In genomic region chr12:70395061-70395460, GRCm38 (mm10) we compare ENCODE assay signal across 28 mouse cellular contexts. TPM values are rescaled to one million over a fixed set of nuclear protein-coding genes. Genes with fewer than 3 reads are reported as not detected.
DNase-seq lines count a peak whose midpoint lies in the region; ATAC-seq lines count a peak whose summit lies in the region.
"Had no signal": no experiment of that assay in that cellular context is flagged by ENCODE, and none has a peak within 500 bp of the region (broad histone marks: within the 10 kb centered on the region; RNA-seq: fewer than 3 reads in every experiment).

No protein-coding gene starts in this region.

- 86% methylated on average over 3 of the region's 3 CpGs for WGBS in neural tube, embryonic 15.5 days
- 70% methylated on average over 3 of the region's 3 CpGs for WGBS in liver, embryonic 11.5 days

- H3K9ac ChIP-seq in neural tube, embryonic 15.5 days (replicated peaks), result no peak overlapping the region
- no peak overlapping the region for H3K9ac ChIP-seq in liver, embryonic 11.5 days (ENCODE audit: low read depth, low read length)
- H3K9ac ChIP-seq: forebrain, embryonic 13.5 days; heart, embryonic 12.5 days; heart, embryonic 15.5 days; hindbrain, embryonic 13.5 days; intestine, embryonic 15.5 days had no signal

- intact Hi-C loops in heart, postnatal 25 days (cut with DNase I), result no loop called here

- peak; percentile 9 to 21 for DNase-seq in heart, adult 18-20 months
- no peak for DNase-seq in heart, postnatal 25 days (ENCODE audit: low spot score)
- peak; percentile 8 for DNase-seq in neural tube, embryonic 10.5 days (ENCODE audit: extremely low spot score, low spot score)
- DNase-seq in adrenal gland, adult 8-10 months, result peak; percentile 69
- peak; percentile 42 for DNase-seq in adrenal gland, postnatal 10 days
- DNase-seq in spleen, adult 18-20 months, result no peak
- no peak for DNase-seq in liver, embryonic 11.5 days (ENCODE audit: low spot score)
- DNase-seq: cerebellum, adult 18-20 months; cerebellum, adult 9-10 months; cerebellum, postnatal 14 days; gastrocnemius, adult 2 months; gastrocnemius, postnatal 25 days; heart, adult 2 months; heart, postnatal 36 days; kidney, adult 11 months had no signal

- no peaks in the 10 kb centered on the region for H3K9me3 ChIP-seq in neural tube, embryonic 15.5 days (replicated peaks)
- no peaks in the 10 kb centered on the region for H3K9me3 ChIP-seq in liver, embryonic 11.5 days (ENCODE audit: control insufficient read depth, low read length)
- H3K9me3 ChIP-seq: forebrain, embryonic 10.5 days; forebrain, embryonic 13.5 days; heart, embryonic 12.5 days; heart, embryonic 15.5 days; hindbrain, embryonic 10.5 days; hindbrain, embryonic 13.5 days; intestine, embryonic 15.5 days had no signal

- H3K27me3 ChIP-seq in neural tube, embryonic 15.5 days (replicated peaks), result no peaks in the 10 kb centered on the region
- no peaks in the 10 kb centered on the region for H3K27me3 ChIP-seq in liver, embryonic 11.5 days (replicated peaks; ENCODE audit: control insufficient read depth, insufficient read depth, low read length)
- H3K27me3 ChIP-seq: forebrain, embryonic 13.5 days; heart, embryonic 12.5 days; heart, embryonic 15.5 days; hindbrain, embryonic 13.5 days; intestine, embryonic 15.5 days had no signal

- no peaks in the 10 kb centered on the region for H3K36me3 ChIP-seq in neural tube, embryonic 15.5 days
- H3K36me3 ChIP-seq in liver, embryonic 11.5 days (ENCODE audit: control insufficient read depth, insufficient read depth, low read length), result no peaks in the 10 kb centered on the region
- H3K36me3 ChIP-seq: forebrain, embryonic 10.5 days; heart, embryonic 12.5 days; heart, embryonic 15.5 days; hindbrain, embryonic 10.5 days; hindbrain, embryonic 13.5 days; intestine, embryonic 15.5 days had no signal

- no peak overlapping the region for H3K4me3 ChIP-seq in neural tube, embryonic 15.5 days (replicated peaks)
- H3K4me3 ChIP-seq in liver, embryonic 11.5 days (ENCODE audit: low read depth, low read length), result no peak overlapping the region
- H3K4me3 ChIP-seq: forebrain, embryonic 10.5 days; forebrain, embryonic 13.5 days; gastrocnemius, adult 2 months; heart, adult 2 months; heart, embryonic 12.5 days; heart, embryonic 15.5 days; hindbrain, embryonic 10.5 days; hindbrain, embryonic 13.5 days; intestine, embryonic 15.5 days had no signal

- ATAC-seq in neural tube, embryonic 15.5 days (ENCODE audit: low FRiP score), result no peak
- no peak for ATAC-seq in liver, embryonic 11.5 days (replicated peaks; ENCODE audit: low FRiP score)
- ATAC-seq: CD4-positive, CD25-positive, alpha-beta regulatory T cell, adult 4 months; forebrain, embryonic 13.5 days; forebrain, embryonic 16.5 days; hindbrain, embryonic 16.5 days; intestine, embryonic 15.5 days had no signal

- H3K4me2 ChIP-seq in neural tube, embryonic 15.5 days, result no peak overlapping the region
- H3K4me2 ChIP-seq in liver, embryonic 11.5 days, result no peak overlapping the region
- H3K4me2 ChIP-seq: forebrain, embryonic 13.5 days; heart, embryonic 12.5 days; heart, embryonic 15.5 days; hindbrain, embryonic 13.5 days; intestine, embryonic 15.5 days had no signal

- no peak overlapping the region for H3K27ac ChIP-seq in neural tube, embryonic 15.5 days (replicated peaks)
- H3K27ac ChIP-seq in liver, embryonic 11.5 days (ENCODE audit: low read depth, low read length), result no peak overlapping the region
- H3K27ac ChIP-seq: forebrain, embryonic 10.5 days; forebrain, embryonic 13.5 days; gastrocnemius, adult 2 months; heart, adult 2 months; heart, embryonic 15.5 days; hindbrain, embryonic 10.5 days; hindbrain, embryonic 13.5 days; intestine, embryonic 15.5 days had no signal

- no peaks in the 10 kb centered on the region; the same call in 1 of the 2 replicates for H3K4me1 ChIP-seq in neural tube, embryonic 15.5 days
- no peaks in the 10 kb centered on the region for H3K4me1 ChIP-seq in liver, embryonic 11.5 days (replicated peaks; ENCODE audit: control insufficient read depth, insufficient read depth, low read length)
- H3K4me1 ChIP-seq: forebrain, embryonic 10.5 days; forebrain, embryonic 13.5 days; heart, embryonic 12.5 days; heart, embryonic 15.5 days; hindbrain, embryonic 10.5 days; hindbrain, embryonic 13.5 days; intestine, embryonic 15.5 days had no signal

RNA-seq across cellular contexts. Expression of gene Trim9, which starts 47.6 kb away (rescaled TPM):
- not detected for total RNA-seq in heart, adult 18-20 months (2021)
- under 1 TPM; 0.08 to 0.22 TPM for total RNA-seq in heart, postnatal 25 days (2021)
- polyA plus RNA-seq in neural tube, embryonic 15.5 days (2015; fragmentation: Nextera tagmentation; extraction: Ambion mirVana), result 90.1 and 101 TPM in 2 replicates
- total RNA-seq in adrenal gland, adult 8-10 months (2022), result 1 to 10 TPM; 1.8 to 3.4 (median 3.1) TPM
- 1 to 10 TPM; 2.7 to 3.8 TPM for total RNA-seq in adrenal gland, postnatal 10 days (2021)
- 0.53 and 0.70 TPM in 2 replicates for polyA plus RNA-seq in liver, embryonic 11.5 days (2014; fragmentation: Nextera tagmentation; extraction: Ambion mirVana)
- total RNA-seq: MEL had no signal
- polyA plus RNA-seq: C2C12 had no signal

RNA-seq across cellular contexts. Expression of gene Tmx1, which starts 57.8 kb away (rescaled TPM):
- 10 to 100 TPM; 29.3 to 33.9 TPM for total RNA-seq in heart, adult 18-20 months (2021)
- total RNA-seq in heart, postnatal 25 days (2021), result 10 to 100 TPM; 42.3 to 48.2 TPM
- polyA plus RNA-seq in neural tube, embryonic 15.5 days (2015; fragmentation: Nextera tagmentation; extraction: Ambion mirVana), result 141 and 148 TPM in 2 replicates
- 10 to 100 TPM; 38.9 to 45.9 (median 43.5) TPM for total RNA-seq in adrenal gland, adult 8-10 months (2022)
- total RNA-seq in adrenal gland, postnatal 10 days (2021), result 10 to 100 TPM; 39.4 to 40.1 TPM
- polyA plus RNA-seq in liver, embryonic 11.5 days (2014; fragmentation: Nextera tagmentation; extraction: Ambion mirVana), result 115 and 140 TPM in 2 replicates

Comparison
In these comparisons a context has a peak if more than half of its experiments do, and no peak if none do; other contexts are left out.
1. DNase-seq: peak in heart, adult 18-20 months (2 of 2), neural tube, embryonic 10.5 days (single experiment), adrenal gland, adult 8-10 months (single experiment) and adrenal gland, postnatal 10 days (single experiment); none in heart, postnatal 25 days (single experiment), spleen, adult 18-20 months (0 of 2) and liver, embryonic 11.5 days (single experiment).